In the genomic region with DNA sequence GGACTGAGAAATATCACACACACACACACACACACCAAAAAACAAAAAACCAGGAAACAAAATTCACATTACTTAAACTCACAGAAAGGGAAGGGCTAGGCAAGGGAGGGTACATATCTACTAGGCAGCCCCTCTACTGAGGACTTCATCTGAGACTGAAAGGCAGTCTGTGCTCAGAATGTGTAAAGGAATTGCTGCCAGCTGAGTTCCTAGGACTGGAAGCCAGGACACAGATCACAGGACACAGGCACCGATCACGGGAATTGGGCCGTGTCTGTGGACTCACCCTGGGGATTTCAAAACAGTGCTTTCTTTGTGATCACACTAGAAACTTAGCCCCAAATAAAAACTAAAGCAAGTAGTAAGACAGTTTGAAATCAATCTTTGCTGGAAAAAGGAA, we compare ENCODE assay signal across 8 mouse cellular contexts. TPM values are rescaled to one million over a fixed set of nuclear protein-coding genes. Genes with fewer than 3 reads are reported as not detected.
DNase-seq lines count a peak whose midpoint lies in the region.

No protein-coding gene starts in this region.

- H3K4me3 ChIP-seq in limb, embryonic 10.5 days, result no peak overlapping the region

- H3K4me1 ChIP-seq in limb, embryonic 10.5 days, result peaks cover 44% of the 10 kb centered on the region

- no peaks in the 10 kb centered on the region for H3K27me3 ChIP-seq in limb, embryonic 10.5 days (ENCODE audit: low read depth, poor library complexity, severe bottlenecking)

- H3K36me3 ChIP-seq in limb, embryonic 10.5 days, result no peaks in the 10 kb centered on the region

- WGBS in limb, embryonic 10.5 days, result 20% methylated on average over 3 of the region's 3 CpGs

- no peaks in the 10 kb centered on the region for H3K9me3 ChIP-seq in limb, embryonic 10.5 days (replicated peaks)

- H3K27ac ChIP-seq in limb, embryonic 10.5 days, result peak overlapping the region; percentile 79

- DNase-seq in adrenal gland, adult 2 months, result peak; percentile 36
- no peak for DNase-seq in adrenal gland, adult 8-10 months
- peak; percentile 53 for DNase-seq in lung, postnatal 36 days
- no peak for DNase-seq in lung, postnatal 4 days
- peak; percentile 65 to 67 for DNase-seq in heart, postnatal 10 days
- peak; percentile 44 for DNase-seq in limb, embryonic 10.5 days (ENCODE audit: low spot score)
- no peak for DNase-seq in spleen, adult 12 weeks (ENCODE audit: low spot score)
- DNase-seq in thymus, postnatal 4 days, result no peak

- intact Hi-C loops in heart, postnatal 10 days (cut with DNase I), result loop anchor here (5.0 kb wide), 1 partner anchor 46 kb away; no protein-coding TSS in a partner anchor

RNA-seq across cellular contexts. Expression of a gene that starts 11.2 kb away (rescaled TPM):
- total RNA-seq in adrenal gland, adult 2 months (2021), result 10 to 100 TPM; 37.3 to 39.8 TPM
- polyA plus RNA-seq in adrenal gland, adult 2 months (2012; rRNA removed), result 13.3 and 17.9 TPM in 2 replicates
- 10 to 100 TPM; 13.6 to 30.8 (median 17.8) TPM for total RNA-seq in adrenal gland, adult 8-10 months (2022)
- 10 to 100 TPM; 32.4 to 33.0 TPM for total RNA-seq in heart, postnatal 10 days (2021)
- 10.8 and 13.5 TPM in 2 replicates for polyA plus RNA-seq in limb, embryonic 10.5 days (2016; fragmentation: Nextera tagmentation; extraction: Ambion mirVana)

Comparison
In these comparisons a context has a peak if more than half of its experiments do, and no peak if none do; other contexts are left out.
1. DNase-seq: peak in adrenal gland, adult 2 months (single experiment), lung, postnatal 36 days (single experiment), heart, postnatal 10 days (2 of 2) and limb, embryonic 10.5 days (single experiment); none in adrenal gland, adult 8-10 months (single experiment), lung, postnatal 4 days (0 of 2), spleen, adult 12 weeks (single experiment) and thymus, postnatal 4 days (single experiment).